Mouse (Mus musculus) testis, postnatal 14 days (tissue): ENCODE measurements around the gene Epha4.

Source experiments
- DNase-seq: peaks from one replicate; pipeline ENCODE4 v3.0.0; 2021; ENCODE audit warnings: low spot score

Gene Epha4

GRCm38 (mm10) chr1:77514963-77515650 lies at the start of gene Epha4:
Gene Epha4, minus strand, starts transcription at chr1:77515088.
- peak; percentile 86 for DNase-seq

- no peak for DNase-seq
Measured at GRCm38 (mm10) chr1:77556199-77556598, 41.3 kb upstream of the Epha4 start.

DNA sequence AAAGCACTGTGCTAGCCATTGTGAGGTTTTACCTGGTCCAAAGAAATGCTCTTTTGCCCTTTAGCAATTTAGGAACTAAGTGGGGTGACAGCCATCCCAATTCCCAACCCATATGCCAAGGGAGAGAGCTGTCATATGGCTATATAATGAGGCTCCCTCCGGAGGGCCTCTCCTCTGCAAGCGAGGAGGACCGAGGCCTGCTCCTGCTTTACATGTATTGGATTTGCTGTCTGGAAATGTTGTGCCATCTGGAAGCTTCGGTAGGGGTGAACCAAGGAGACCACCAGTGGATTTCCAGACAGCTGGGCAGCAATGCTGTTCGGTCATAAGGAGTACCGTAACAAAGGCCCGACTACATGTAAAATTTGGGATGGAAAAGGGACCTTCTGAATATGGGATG lies 37.0 kb upstream of the Epha4 start:
- no peak for DNase-seq

GRCm38 (mm10) chr1:77545722-77546121 lies 30.8 kb upstream of the Epha4 start:
- no peak for DNase-seq

DNA sequence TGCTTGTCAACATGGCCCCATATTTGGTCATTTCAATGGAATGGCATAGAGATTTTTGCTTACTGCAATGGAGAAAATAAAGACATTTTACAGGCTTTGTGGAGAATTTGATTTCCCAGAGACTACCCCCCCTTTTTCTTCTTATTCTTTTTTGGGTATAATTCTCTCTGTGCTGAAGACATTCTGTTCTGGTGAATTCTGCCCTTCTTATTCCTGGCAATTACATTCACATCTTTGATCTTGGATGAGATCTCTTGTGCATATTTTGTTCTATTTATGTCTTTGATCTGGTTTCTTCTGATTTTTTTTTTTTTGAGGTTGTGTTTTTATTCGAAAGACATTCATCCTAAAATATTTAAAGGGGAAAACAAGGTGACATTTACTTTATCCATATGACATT lies 30.1 kb upstream of the Epha4 start:
- DNase-seq = no peak

DNA sequence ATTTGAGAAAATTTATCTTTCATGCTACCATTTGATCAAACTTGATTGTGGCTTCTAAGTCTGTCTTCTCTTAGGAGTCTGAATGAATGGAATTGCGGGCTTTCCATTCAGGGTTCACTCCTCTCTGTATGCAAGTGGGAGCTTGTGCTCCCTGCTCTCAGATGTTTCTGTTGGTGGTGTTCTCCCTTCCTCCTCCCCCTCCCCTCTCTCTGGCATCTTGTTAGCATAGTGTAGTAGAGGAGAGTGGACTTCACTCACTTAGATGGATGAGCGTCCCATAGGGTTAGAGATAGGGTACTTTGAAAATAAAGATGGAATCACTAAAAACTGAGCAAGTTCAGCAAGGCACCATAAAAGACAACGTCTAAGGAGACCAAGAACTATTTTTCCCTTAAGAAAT lies 29.4 kb upstream of the Epha4 start:
- DNase-seq = no peak

GRCm38 (mm10) chr1:77539945-77540344 lies 25.1 kb upstream of the Epha4 start:
- DNase-seq = no peak

DNA sequence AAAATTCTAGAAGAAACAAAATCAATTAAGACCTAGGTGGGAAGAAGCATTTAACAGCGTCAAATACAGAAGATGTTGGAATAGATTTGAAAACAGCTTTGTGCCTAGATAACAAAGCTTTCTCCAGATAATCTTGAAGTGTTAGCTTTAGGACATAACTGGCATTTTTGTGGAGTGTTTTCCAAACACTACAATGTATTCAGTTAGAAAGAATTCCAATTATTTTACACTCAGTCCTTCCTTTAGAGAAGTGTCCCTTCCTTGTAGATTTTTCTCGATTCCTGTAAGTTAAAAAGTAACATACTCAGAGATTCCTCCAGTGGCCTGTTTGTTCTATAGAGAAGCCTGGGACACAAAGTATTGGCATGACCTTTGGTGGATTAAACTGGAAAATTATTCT lies 23.7 kb upstream of the Epha4 start:
- no peak for DNase-seq

DNA sequence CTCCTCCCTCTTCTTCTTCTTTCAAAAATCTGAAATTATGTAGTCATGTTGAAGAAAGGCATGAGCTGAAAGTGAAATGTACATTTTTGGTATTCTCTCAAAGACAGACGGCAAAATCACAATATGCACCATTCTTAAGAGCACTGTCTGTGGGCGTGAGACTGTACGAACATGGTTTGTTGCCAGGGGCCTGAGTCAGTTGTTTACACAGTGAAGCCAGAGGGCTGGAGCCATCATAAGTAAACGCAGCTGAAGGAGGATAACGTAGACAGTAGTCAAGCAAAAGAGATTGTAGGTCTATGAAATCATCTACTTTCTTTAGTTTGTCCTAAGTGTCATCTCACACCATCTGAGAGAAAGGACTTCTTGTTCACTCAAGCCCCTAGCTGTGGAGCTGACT lies 21.0 kb upstream of the Epha4 start:
- no peak for DNase-seq

- no peak for DNase-seq
Measured at GRCm38 (mm10) chr1:77532576-77533183, 17.8 kb upstream of the Epha4 start.

DNA sequence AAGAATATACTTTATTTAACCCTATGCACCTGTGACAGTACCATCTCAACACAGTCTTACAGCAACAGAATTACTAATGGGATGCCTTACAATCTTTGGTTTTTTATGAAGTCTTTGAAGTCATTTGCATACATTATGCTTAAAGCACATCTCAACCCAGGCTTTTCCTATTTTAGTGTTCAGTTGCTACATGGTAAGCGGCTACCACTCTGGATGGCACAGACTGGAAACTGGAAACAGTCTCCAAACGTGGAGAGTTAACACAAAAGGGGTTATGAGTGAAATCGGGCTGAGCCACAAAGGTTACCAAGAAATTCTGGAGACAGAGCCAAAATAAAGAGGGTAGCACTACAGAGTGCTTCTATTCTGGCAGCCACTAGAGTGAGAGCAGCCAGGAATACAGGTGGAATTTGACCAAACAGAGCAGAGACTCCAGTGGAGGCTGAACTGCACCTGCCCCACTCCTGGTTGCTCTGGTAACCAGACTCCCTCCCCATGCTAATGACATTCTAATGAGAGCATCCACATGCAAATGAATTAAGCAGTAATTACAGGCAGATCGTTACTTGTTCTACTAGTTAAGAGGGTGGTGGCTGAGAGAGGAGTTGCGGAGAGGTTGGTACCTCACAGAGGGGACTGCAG lies 17.2 kb upstream of the Epha4 start:
- no peak for DNase-seq

DNA sequence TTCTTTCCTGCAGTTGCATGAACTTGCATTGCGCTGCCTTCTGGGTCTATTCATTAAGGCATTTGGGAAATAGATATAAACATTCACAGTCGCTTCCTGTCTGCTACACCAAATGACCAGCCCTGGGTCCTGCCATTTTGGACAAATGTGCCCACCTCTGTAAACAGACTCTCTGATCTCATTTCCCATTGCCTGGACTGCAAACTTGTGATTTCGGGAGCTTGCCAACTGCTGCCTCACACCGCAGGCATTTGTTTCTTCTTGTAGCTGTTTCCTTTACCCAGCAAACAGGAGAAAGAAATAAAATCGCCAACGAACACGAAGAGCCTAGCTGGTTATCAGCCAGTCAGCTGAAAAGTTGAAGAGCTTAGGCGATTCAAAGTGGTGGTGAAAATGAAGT lies 10.2 kb upstream of the Epha4 start:
- no peak for DNase-seq

DNA sequence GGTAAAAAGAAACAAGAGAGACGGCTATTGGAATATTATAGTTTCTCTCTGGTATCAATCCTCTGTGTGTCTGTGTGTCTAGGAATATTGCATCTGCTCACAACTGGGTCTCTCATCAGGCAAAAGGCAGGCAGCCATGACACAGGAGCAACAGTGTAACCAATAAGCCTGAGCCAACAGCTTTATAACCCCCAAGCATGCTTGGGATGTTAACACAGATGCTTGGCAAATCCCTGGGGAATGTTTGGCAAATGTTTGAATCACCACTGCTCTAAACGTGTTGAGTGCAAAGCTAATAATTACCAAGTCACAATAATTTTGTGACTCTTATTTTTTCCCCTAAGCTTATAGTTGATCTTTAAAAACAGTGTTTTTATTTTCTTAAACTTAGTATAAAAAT lies 8.5 kb upstream of the Epha4 start:
- no peak for DNase-seq

DNA sequence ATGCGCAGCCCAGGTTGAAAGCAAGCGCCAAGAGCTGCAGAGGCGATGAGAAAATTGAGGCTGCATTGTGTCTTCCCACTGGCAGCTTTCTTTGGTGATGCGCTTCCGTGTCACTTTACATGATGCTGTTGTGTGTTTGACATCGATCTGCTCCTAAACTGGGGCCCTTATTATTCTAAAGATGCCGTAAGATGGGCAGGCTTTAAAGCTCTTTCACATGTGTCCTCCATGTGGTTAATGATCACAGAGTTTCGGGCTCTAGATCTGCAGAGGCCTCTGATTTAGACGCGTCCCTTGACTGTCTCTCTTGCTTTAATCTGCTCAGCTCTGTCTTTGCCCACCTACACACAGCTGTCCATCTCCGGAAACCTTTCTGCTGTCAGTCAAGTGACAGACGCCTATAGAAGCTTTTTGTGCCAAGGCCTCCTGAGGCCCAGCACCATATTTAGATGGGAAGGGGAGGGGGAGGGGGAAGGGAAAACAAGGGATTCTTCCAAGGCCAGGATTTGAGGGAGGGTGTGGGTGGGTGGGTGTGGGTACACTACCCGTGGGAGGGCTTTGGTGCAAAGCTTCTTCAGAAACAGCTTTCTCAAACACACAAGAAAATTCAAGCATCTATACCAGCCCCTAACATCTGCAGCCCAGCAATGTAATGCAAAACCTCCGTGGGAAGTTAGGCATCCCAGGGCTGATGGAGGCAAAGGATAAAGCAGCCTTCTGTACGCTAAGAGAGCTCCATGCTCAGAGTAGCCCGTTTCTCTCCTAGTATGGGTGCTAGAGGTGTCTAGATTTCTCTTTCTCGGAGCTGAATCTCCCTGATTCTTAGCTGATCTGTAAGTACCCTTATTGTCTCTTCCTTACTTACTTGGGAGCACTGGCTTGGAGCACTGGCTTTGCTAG lies 7.0 kb upstream of the Epha4 start:
- no peak for DNase-seq

GRCm38 (mm10) chr1:77518715-77519114 lies 3.8 kb upstream of the Epha4 start:
- DNase-seq = no peak

DNA sequence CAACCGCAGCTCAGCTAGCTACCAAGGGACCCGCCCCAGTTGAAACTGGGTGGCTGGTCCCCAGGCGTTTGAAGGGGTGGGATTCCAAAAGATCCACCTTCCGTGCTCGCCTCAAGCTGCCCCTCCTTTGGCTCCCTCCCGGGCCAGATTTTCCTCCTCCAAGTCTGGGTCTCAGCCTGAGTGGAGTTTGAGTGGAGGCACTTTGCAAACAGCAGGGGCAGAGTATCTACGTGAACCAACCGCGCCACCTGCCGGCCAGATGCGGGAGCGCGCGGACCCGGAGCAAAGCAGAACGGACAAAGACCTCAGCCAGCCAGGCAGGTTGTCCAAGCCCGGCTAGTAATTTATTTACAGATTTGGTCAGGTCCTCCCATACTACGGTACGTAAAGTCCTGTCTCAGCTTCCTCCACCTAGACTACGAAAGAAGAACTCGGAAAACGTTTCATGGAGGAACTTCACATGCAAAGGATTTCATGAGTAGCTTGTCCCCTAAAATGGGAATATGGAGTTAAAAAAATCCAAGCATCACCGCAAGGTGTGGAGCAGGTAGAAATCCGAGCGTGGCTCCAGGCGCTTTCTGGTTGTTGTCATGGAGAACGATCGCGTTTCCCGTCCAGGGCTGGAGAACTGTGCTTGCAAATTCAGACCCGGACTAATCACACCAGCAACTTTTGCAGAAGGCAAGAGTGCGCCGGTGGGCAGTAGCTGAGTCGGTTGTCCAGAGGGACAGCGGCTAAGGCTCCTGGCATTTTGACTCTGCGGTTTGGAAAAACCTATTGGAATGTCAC lies 1.5 kb upstream of the Epha4 start:
- peak; percentile 82 for DNase-seq

GRCm38 (mm10) chr1:77515651-77515981 lies 728 bp upstream of the Epha4 start:
- DNase-seq = no peak

- peak; percentile 8 for DNase-seq
Measured at GRCm38 (mm10) chr1:77514325-77514962, 444 bp downstream of the Epha4 start.

DNA sequence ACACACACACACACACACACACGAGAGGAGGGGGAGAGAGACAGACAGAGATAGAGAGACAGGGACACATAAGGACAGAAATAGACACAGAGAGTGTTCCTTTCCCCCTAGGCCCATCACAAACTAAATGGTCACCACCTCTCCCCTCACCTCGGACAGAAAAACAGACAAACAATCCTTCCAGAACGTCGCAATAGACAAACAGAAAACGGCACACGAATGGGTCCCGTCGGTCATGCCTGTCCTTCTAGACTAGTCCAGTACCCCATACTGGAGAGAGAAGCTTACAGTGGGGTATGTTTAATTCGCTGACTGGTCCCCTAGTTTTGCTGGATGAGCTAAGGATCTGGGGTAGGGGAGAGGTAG lies 946 bp downstream of the Epha4 start:
- no peak for DNase-seq

- no peak for DNase-seq
Measured at GRCm38 (mm10) chr1:77513411-77513941, 1.4 kb downstream of the Epha4 start.
